Mouse (Mus musculus) ovary, adult 2 months (tissue): ENCODE data around the gene Olfr808. TPM values are rescaled to one million over a fixed set of nuclear protein-coding genes. Genes with fewer than 3 reads are reported as not detected.

ENCODE experiments used
- polyA plus RNA-seq: library from polyadenylated mRNA; depleted of rRNA; stranded (reverse); fragments of >200 nt; gene quantifications from 2 replicates; pipeline ENCODE4 v1.2.3, GENCODE M21; 2012; rRNA removed

Gene Olfr808
- polyA plus RNA-seq = not detected in 2 replicates

DNA sequence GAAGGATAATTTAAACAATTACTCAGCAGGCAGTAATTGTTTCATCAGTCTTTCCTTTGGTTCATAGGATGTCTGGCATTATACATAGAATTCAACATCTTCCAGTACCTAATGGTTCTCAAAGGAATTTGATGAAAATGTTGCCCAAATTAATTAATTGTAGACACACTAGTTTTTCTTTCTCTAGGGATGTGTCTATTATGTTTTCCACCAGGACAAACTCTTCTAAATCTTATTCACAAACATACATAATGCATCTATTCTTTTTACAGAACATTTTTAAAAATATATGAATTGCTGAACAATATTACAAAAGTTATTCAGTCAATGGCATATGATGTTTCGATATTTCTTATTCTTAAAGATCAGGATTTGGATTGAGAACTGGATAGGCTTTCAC is at the start of gene Olfr808:
Gene Olfr808, plus strand, starts transcription at position 301 of the 400 bp plus-strand sequence.

DNA sequence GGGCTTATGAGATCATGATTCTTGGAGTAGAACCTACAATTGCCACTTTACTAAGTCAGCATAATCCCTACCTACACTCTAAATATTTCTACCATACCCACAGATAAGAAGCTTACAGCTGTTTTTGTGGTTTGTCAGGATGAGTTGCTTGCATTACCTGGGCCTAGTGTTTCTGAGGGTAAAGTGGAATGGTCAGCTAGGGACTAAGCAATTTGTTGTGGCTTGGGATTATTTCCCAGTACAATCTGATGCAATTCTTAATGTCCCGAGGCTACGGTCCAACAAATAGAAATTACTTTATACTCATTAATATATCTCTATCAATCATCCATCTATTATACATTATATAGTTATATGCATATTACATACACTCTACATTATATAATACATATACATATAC is 36.0 kb upstream of the Olfr808 start, which contains the start of gene Olfr805:
Gene Olfr805, minus strand, starts transcription at position 101 of the 400 bp plus-strand sequence.

DNA sequence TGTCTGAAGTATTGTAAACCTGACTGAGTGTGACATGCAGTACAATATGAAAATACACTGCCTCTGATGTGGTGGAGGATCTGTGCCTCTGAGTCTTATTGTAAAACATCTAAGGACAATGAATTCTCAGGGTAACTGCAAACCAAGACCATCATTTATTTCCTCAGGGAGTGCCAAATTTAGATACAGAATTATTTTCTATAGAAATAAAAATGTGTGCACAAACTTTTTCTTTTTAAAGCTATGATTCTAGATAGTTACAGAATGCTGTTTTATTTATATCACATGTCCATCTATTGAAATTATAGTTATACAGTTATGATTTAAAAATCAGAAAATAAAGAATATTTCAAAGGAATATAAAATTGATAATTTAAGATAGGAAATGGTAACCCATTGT is 23.5 kb upstream of the Olfr808 start, which contains the start of gene Olfr806:
Gene Olfr806, minus strand, starts transcription at position 101 of the 400 bp plus-strand sequence.

DNA sequence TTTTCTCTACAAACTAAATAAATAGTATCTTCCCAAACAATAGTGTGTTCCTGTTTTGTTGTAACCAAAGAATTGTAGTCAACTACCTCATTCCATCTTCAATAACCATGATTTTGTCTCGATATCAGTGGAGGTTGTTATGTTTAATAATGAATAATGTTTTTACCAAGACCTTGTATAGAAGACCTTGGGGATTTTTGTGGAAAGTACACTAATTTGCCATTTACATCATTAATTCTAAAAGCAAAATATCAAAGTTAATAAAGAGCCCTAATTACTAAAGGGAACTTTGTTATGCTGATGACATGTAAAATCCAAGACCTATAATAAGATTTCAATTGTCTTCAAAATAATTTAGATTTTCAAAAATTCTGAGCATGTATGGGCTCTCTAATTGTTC is 7.6 kb upstream of the Olfr808 start, which contains the start of gene Olfr807:
Gene Olfr807, minus strand, starts transcription at position 101 of the 400 bp plus-strand sequence.

DNA sequence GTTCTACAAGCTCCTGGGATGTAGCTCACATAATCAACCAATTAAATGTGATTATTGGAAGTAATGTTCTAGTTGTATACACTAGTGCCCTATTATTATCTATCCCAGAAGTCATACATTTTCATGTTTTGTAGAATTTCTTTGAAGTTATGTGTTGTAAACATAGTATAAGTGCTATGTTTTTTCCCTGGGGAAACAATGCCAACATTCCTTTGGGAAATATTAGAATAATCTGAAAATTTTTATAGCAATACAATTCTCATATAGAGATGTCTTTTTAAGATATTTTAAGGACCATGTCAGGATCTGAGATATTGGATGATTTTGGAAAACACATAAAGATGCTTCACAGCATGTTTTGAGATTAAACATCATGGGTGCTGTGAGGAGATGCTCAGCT is 9.1 kb downstream of the Olfr808 start, which contains the start of gene Olfr809:
Gene Olfr809, plus strand, starts transcription at position 301 of the 400 bp plus-strand sequence.

DNA sequence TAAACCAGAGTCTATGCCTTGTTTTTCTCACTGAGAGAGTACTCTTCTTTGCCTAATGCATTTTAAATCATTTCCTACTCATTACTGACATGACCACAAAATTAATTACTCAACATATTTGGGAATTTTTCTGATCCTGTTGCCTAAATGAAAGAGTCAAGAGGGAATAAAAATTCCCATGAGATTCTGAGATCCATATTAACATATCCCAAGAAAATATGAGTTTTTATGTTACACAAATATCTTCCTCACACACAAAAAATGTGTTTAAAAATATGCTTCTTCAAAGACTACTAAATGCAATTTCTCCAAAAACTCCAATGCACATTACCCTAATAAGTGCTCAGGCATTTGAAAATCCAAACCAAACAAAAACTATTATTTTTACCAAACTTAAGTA is 29.5 kb downstream of the Olfr808 start, which contains the start of gene Olfr810:
Gene Olfr810, minus strand, starts transcription at position 101 of the 400 bp plus-strand sequence.

DNA sequence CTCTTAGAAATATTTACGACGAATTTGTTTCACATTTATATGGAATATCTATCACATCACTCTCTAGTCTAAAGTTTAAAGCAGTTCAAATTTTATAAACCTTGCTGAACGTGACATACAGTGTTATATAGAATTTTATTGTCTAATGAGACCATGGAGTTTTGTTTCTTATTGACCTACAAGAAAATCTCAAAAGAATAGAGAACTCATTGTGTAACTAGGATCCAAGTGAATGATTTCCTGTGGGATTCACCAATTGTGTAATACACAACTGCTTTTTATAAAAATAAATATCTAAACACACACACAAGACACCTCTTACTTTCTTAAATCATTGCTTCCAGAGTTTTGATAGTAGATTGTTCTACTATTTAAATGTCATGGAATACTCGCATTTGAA is 39.0 kb downstream of the Olfr808 start, which contains the start of gene Olfr811:
Gene Olfr811, minus strand, starts transcription at position 101 of the 400 bp plus-strand sequence.

Other genes with a start within 250 kb of the Olfr808 start
- gene Olfr791, start 243.7 kb upstream of the Olfr808 start, polyA plus RNA-seq = not detected in 2 replicates
- gene Olfr792, start 226.3 kb upstream of the Olfr808 start, polyA plus RNA-seq = not detected in 2 replicates
- gene Olfr794, start 197.8 kb upstream of the Olfr808 start, polyA plus RNA-seq = not detected in 2 replicates
- gene Olfr796, start 152.9 kb upstream of the Olfr808 start, polyA plus RNA-seq = not detected in 2 replicates
- gene Olfr798, start 137.5 kb upstream of the Olfr808 start, polyA plus RNA-seq = not detected in 2 replicates
- not detected in 2 replicates for gene Olfr799, start 128.0 kb upstream of the Olfr808 start, polyA plus RNA-seq
- gene Olfr800, start 107.8 kb upstream of the Olfr808 start, polyA plus RNA-seq = not detected in 2 replicates
- not detected in 2 replicates for gene Olfr801, start 91.6 kb upstream of the Olfr808 start, polyA plus RNA-seq
- gene Olfr802, start 77.3 kb upstream of the Olfr808 start, polyA plus RNA-seq = not detected in 2 replicates
- not detected in 2 replicates for gene Olfr803, start 71.2 kb upstream of the Olfr808 start, polyA plus RNA-seq
- gene Olfr804, start 62.3 kb upstream of the Olfr808 start, polyA plus RNA-seq = not detected in 2 replicates
- gene Olfr805, start 36.1 kb upstream of the Olfr808 start, polyA plus RNA-seq = not detected in 2 replicates
- gene Olfr806, start 23.6 kb upstream of the Olfr808 start, polyA plus RNA-seq = not detected in 2 replicates
- not detected in 2 replicates for gene Olfr807, start 7.7 kb upstream of the Olfr808 start, polyA plus RNA-seq
- gene Olfr809, start 9.2 kb downstream of the Olfr808 start, polyA plus RNA-seq = not detected in 2 replicates
- 0.09 and 0.32 TPM in 2 replicates for gene Olfr810, start 29.4 kb downstream of the Olfr808 start, polyA plus RNA-seq
- gene Olfr811, start 38.9 kb downstream of the Olfr808 start, polyA plus RNA-seq = not detected in 2 replicates
- not detected in 2 replicates for gene Olfr812, start 80.6 kb downstream of the Olfr808 start, polyA plus RNA-seq
- not detected in 2 replicates for gene Olfr813, start 89.9 kb downstream of the Olfr808 start, polyA plus RNA-seq
- gene Olfr814, start 114.4 kb downstream of the Olfr808 start, polyA plus RNA-seq = not detected in 2 replicates
- not detected in 2 replicates for gene Olfr815, start 140.4 kb downstream of the Olfr808 start, polyA plus RNA-seq
- not detected in 2 replicates for gene Olfr816, start 150.1 kb downstream of the Olfr808 start, polyA plus RNA-seq
- gene Olfr818, start 183.6 kb downstream of the Olfr808 start, polyA plus RNA-seq = not detected in 2 replicates
- not detected in 2 replicates for gene Olfr819, start 201.8 kb downstream of the Olfr808 start, polyA plus RNA-seq
- not detected in 2 replicates for gene Olfr247, start 210.7 kb downstream of the Olfr808 start, polyA plus RNA-seq
- not detected in 2 replicates for gene Gm10310, start 219.6 kb downstream of the Olfr808 start, polyA plus RNA-seq
- gene Olfr820, start 247.1 kb downstream of the Olfr808 start, polyA plus RNA-seq = not detected in 2 replicates